Mouse (Mus musculus): Measurements from ENCODE around the gene Brca2.
"Not testable (repeated sequence)": the region's sequence is repeated elsewhere in the genome, so short reads cannot be mapped to it uniquely, and the experiment has no call there.

Gene Brca2

GRCm38 (mm10) chr5:150521937-150522866, at the start of gene Brca2:
Gene Brca2 (plus strand): TSS chr5:150522630.
- peak; percentile 77 to 83 for DNase-seq (ENCODE audit: low spot score in 2 of 2)

GRCm38 (mm10) chr5:150477364-150477763, 45.1 kb upstream of the Brca2 start:
- no peak for DNase-seq (ENCODE audit: low spot score in 2 of 2)

GRCm38 (mm10) chr5:150478612-150479011, 43.8 kb upstream of the Brca2 start:
- DNase-seq (ENCODE audit: low spot score in 2 of 2) = no peak

- DNase-seq (ENCODE audit: low spot score in 2 of 2) = no peak
Observed at GRCm38 (mm10) chr5:150485198-150485597, 37.2 kb upstream of the Brca2 start.

DNA sequence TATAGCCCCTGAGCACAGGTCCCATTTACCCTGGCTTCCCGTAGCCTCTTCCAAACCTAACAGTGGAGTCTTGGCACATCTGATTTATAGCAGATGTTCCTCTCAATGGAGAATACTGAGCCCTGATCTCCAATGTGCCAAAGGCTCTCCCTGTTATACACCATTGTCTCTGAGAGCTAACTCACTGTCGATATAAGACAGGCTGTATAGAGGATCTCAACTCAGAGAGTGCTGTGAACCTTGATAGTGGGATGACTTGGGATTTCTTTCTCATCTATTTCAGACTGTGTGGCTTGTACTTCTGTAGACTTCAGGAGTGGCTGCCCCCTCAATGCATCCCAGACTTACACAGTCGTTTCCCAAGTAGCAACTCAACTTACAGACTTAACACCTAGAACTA, 32.1 kb upstream of the Brca2 start:
- no peak for DNase-seq (ENCODE audit: low spot score in 2 of 2)

- no peak for DNase-seq (ENCODE audit: low spot score in 2 of 2)
Observed at GRCm38 (mm10) chr5:150490821-150491220, 31.6 kb upstream of the Brca2 start.

GRCm38 (mm10) chr5:150491573-150492173, 30.8 kb upstream of the Brca2 start:
- DNase-seq (ENCODE audit: low spot score in 2 of 2) = not testable (repeated sequence)

DNA sequence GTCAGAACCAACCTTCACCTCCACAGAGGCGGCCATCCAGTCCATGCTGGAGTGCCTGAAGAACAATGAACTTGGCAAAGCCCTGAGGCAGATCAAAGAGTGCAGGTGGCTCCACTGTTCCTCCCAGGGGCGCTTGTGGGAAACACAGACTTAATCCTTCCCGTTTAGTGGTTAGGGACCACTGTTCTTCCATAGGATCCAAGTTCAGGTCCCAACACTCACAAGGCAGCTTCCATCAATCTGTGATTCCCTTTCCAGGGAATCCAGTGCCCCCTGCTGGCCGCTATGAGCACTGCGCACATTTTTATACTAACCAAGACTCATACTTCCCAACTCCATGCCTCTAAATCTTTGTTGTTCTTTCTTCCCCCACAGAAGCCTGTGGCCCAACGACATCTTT, 26.6 kb upstream of the Brca2 start:
- peak; percentile 12 to 24 for DNase-seq (ENCODE audit: low spot score in 2 of 2)

DNA sequence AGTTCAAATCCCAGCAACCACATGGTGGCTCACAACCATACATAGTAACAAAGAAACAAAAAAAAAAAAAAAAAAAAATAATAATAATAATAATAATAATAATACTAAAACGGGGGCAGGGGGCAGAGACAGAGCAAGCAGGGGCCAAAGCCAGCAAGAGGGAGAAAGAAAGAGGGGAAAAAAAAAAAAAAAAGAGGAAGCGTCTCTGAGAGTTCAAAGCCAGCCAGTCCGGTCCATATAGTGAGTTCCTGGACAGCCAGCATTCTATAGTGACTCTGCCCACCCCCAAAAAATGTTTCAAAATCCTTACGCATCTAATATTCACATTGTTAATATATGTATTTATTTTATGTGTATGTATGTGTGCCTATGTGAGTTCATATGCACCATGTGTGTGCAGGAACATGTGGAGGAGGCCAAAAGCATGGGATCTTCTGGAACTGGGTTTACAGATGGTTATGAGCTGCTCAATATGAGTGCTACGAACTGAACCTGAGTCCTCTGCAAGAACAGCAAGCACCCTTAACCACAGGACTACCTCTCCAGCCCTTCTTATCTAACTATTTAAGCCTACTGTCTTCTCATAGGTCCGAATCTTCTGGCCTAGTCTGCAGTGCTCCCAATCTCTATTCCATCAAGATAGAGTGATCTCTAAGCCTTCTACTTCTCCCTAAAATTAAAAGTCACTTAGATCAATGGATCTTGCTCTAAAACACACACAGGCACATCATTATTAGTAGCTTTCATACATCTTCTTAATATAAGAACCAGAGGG, 11.8 kb upstream of the Brca2 start:
- DNase-seq (ENCODE audit: low spot score in 2 of 2) = no peak

DNA sequence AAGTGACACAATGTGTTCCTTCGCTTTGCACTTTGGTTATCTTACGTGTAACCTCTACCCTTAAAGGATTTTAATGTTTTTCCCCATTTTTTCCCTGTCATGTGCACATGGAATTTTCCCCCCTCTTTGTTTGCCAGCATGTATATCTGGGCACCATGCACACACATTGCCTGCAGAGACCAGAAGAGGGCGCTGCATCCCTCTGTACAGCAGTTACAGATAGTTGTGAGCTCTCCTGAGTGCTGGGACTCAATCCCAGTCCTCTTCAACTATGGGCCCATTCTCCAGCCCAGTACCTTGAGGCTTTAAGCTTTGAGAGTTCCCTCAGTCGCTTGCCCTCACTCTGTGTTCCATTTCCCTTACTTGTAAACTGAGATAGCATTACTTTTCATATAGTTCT, 9.2 kb upstream of the Brca2 start:
- DNase-seq (ENCODE audit: low spot score in 2 of 2) = no peak

DNA sequence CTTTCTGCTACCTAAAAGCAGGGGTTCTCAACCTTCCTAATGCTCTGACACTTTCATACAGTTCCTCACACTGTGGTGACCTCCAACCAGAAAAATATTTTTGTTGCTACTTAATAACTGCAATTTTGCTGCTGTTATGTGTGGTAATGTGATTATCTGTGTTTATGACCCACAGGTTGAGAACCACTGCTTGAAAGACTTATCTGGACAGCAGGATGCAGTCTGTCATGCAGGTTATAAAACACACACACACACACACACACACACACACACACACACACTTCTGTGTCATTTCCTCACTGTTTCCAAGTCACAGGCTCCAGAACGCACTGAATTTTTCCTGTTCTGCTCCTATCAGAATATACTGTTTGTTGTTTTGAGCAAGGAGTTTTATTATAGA, 8.4 kb upstream of the Brca2 start:
- no peak for DNase-seq (ENCODE audit: low spot score in 2 of 2)

DNA sequence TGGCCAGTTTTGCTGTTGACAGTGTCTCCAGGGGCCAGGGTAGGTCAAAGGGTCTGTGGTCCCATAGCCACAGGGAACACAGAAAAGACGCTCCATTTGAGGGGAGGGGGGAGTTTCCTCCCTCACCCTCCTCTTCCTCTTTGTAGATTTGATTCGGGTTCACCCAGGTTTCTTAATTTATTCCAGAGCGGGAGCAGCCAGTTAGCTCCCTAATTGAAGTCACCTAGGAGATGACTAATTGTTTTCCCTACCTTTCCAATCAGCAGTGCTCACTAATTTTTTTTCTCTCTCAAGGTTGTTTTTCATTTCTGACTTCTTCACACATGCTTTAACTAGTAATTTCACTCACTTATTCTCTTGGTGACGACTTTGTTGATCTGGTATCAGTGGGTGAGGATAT, 4.4 kb upstream of the Brca2 start, which contains the start of gene Zar1l:
Gene Zar1l (minus strand): TSS at position 101 of the 400 bp plus-strand sequence.
- DNase-seq (ENCODE audit: low spot score in 2 of 2) = no peak

DNA sequence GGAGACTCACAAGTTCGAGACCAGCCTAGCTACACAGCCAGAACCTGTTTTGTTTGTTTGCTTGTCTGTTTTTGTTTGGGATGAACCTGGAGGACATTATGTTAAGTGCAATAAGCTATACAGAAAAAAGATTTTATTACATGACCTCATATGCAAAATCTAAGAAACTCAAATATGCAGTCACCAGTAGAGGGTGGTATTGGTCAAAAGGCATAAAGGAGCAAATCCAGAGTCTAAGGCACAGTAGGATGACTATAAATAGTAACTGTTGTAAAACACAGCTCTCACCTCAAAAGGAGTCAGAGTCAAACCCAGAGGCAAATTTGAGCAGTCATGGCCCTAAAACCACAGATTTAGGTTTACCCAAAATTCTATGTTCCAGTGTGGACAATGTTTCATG, 2.9 kb upstream of the Brca2 start:
- DNase-seq (ENCODE audit: low spot score in 2 of 2) = peak in 1 of 2 experiments; percentile 10

GRCm38 (mm10) chr5:150522867-150523234, 421 bp downstream of the Brca2 start:
- DNase-seq (ENCODE audit: low spot score in 2 of 2) = no peak

DNA sequence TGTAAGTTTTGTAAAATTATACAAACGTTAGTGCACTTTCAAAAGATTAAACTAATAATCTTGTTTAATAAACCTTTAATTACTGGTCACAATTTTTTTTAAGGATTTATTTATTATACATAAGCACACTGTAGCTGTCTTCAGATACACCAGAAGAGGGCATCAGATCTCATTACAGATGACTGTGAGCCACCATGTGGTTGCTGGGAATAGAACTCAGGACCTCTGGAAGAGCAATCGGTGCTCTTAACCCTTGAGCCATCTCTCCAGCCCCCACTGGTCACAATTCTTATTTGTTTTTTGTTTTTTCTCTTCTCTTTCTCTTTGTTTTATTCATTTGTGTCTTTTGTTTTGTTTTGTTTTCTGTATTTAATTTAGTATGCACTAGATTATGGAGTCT, 2.8 kb downstream of the Brca2 start:
- DNase-seq (ENCODE audit: low spot score in 2 of 2) = no peak

- DNase-seq (ENCODE audit: low spot score in 2 of 2) = no peak
Observed at GRCm38 (mm10) chr5:150541302-150541701, 18.9 kb downstream of the Brca2 start.

DNA sequence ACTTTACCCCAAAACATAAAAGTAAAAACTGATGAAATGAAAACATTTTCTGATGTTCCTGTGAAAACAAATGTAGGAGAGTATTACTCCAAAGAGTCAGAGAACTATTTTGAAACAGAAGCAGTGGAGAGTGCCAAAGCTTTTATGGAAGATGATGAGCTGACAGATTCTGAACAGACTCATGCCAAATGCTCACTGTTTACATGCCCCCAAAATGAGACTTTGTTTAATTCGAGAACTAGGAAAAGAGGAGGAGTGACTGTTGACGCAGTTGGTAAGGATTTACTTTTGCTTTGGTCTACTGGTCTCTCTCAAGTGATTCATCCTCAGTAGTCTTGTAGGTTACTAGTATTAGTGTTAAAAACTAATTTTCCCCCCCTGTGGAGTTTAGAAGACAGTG, 20.8 kb downstream of the Brca2 start:
- no peak for DNase-seq (ENCODE audit: low spot score in 2 of 2)

DNA sequence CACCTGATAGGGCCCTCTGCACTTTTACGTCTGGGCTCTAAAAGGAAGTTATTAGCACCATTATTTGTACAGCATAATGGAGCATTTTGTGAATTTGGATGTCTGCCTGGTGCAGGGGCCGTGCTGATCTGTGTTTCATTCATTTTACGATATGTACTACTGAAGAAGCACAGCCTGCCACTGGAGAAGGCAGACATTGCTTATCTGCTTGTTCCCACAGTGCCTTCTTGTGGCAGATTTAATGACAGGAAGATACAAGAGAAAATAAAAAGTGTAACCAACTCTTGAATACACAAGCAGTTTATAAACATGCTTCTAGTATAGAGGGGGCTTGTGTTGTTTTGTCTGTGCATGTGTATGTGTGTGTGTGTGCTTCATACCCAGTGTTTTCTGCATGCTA, 29.2 kb downstream of the Brca2 start:
- DNase-seq (ENCODE audit: low spot score in 2 of 2) = no peak

- no peak for DNase-seq (ENCODE audit: low spot score in 2 of 2)
Observed at GRCm38 (mm10) chr5:150559519-150560103, 37.2 kb downstream of the Brca2 start.

DNA sequence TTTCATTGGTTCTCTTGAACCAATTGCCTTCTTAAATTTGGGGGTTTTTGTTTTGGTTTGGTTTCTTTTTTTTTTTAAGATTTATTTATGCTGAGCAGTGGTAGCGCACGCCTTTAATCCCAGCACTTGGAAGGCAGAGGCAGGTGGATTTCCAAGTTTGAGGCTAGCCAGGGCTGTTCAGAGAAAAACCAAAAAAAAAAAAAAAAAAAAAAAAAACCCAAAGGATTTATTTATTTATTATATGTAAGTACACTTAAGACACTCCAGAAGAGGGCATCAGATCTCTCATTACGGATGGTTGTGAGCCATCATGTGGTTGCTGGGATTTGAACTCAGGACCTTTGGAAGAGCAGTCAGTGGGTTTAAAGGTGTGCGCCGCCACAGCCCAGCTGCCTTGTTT, 38.4 kb downstream of the Brca2 start:
- DNase-seq (ENCODE audit: low spot score in 2 of 2) = no peak

DNA sequence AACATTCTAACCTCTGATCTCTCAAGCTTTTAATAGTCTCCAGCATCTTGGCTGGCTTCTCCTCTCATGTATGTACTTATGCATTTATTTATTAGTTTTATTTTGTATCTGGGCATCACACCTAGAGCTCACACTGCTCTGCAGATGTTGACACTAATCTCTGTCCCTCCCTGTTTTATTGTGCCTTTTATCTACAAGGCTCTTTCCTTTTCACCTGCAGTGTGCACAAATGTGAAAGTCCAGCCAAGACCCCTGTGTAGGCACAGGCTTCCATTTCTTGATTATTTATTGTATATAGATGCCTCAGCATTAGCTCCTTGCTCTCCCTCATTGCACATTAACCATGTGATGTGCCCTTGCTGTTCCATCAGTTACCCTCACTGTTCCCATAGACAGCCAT, 38.9 kb downstream of the Brca2 start:
- DNase-seq (ENCODE audit: low spot score in 2 of 2) = no peak

- no peak for DNase-seq (ENCODE audit: low spot score in 2 of 2)
Observed at GRCm38 (mm10) chr5:150561783-150562182, 39.4 kb downstream of the Brca2 start.
